Mouse (Mus musculus) spleen, adult 12 weeks (tissue): Measurements from ENCODE around the gene Gm10490.

Experiments used
- DNase-seq: peaks from one replicate; pipeline ENCODE4 v3.0.0; 2022; ENCODE audit warnings: low spot score

Gm10490 gene

GRCm38 (mm10) chrX:7927116-7927515, 17.8 kb downstream of the Gm10490 start:
- DNase-seq, result no peak

- no peak for DNase-seq
Observed at GRCm38 (mm10) chrX:7928270-7928790, 19.0 kb downstream of the Gm10490 start, which contains the start of gene Eras. Gene Eras, minus strand, starts transcription at chrX:7928607.

DNA sequence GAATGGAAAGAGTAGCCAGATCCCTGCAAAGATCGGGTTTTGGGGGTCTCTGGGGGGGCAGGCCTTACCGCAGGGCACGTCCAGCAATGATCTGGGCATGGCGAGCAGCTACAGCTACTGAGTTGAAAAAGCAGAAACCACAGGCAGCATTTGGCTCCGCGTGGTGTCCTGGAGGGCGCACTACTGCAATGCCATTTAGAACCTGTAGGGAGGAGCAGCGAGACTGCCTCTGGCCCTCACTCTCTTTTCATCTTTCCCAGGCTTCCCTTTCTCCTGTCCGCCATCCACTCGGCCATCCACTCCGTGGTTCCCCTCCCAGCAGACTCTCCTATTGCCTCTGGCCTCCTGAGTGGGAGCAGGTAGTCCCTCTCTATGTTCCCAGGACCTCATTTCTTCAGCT, 27.5 kb downstream of the Gm10490 start:
- no peak for DNase-seq

DNA sequence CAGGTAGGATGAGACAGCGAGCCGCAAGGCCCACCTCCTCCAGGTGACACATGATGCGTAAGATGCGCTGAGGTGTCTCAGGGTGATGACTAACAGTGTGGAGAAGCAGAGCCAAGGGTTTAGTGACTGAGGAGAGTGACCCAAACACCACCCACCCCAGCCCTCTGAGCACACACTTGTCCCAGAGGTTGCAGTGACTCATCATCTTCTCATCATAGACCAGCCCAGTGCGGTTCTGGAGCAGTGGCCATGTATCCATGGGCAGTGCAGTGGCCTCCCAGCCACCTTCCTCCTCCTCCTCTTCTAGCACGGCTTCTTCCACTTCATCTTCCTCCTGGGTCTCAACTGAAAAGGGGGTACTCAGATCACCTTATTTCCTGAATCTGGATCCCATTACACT, 28.3 kb downstream of the Gm10490 start:
- no peak for DNase-seq

- no peak for DNase-seq
Observed at GRCm38 (mm10) chrX:7945618-7946017, 36.3 kb downstream of the Gm10490 start.

GRCm38 (mm10) chrX:7947108-7947899, 38.0 kb downstream of the Gm10490 start, which contains the start of gene Hdac6:
Gene Hdac6, minus strand, starts transcription at chrX:7947889.
- no peak for DNase-seq

DNA sequence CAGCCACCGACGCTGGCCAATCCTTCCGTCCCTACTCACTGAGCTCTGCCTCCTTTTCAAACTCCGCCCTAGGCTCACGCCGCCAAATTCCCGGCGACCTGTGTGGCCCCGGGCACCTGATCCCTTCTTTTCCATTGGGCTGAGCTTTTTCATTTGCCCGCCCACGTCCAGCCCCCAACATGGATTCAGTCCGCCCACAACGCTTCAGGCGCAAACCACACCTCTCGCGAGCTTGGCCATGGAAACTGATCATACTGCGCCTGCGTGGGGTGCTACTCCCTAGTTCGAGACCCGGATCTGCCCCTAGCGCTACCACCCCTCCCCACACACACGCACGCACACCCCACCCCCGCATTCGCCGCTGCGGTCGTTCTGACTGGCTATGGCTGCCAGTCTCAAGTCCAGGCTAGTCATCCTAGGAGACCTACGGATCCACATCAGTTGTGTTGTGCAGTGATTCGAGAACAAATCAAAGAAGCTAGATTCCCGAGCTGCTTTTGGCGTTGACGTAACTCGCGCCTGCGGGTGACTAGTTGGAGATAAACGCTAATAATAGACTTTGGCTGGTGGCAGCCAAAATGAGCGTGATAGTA, 38.7 kb downstream of the Gm10490 start:
- peak; percentile 80 for DNase-seq

GRCm38 (mm10) chrX:7950091-7950490, 40.7 kb downstream of the Gm10490 start:
- no peak for DNase-seq

- no peak for DNase-seq
Observed at GRCm38 (mm10) chrX:7958868-7959267, 49.5 kb downstream of the Gm10490 start.
